Mouse (Mus musculus) induced T-regulatory cell, adult 2 months (primary cell): Measurements from ENCODE around the gene Lrpap1.
A peak's percentile ranks its signal among the peaks of the same experiment; 100 is the strongest.

Experiments used
- DNase-seq: peaks from one replicate; pipeline ENCODE4 v3.0.0-alpha.2; 2012; ENCODE audit warnings: low read depth

Lrpap1 gene

GRCm38 (mm10) chr5:35104960-35105921 lies at the start of gene Lrpap1:
Lrpap1 (minus strand) TSS chr5:35105766.
- peak; percentile 95 for DNase-seq

- DNase-seq: no peak
Measured at GRCm38 (mm10) chr5:35149939-35150338, 44.4 kb upstream of the Lrpap1 start.

- DNase-seq: no peak
Measured at GRCm38 (mm10) chr5:35149526-35149925, 44.0 kb upstream of the Lrpap1 start.

GRCm38 (mm10) chr5:35147963-35148767 lies 42.6 kb upstream of the Lrpap1 start:
- no peak for DNase-seq

- no peak for DNase-seq
Measured at GRCm38 (mm10) chr5:35147155-35147962, 41.8 kb upstream of the Lrpap1 start.

GRCm38 (mm10) chr5:35146747-35147146 lies 41.2 kb upstream of the Lrpap1 start:
- DNase-seq: no peak

- DNase-seq: no peak
Measured at GRCm38 (mm10) chr5:35144716-35145115, 39.1 kb upstream of the Lrpap1 start.

GRCm38 (mm10) chr5:35143460-35144245 lies 38.1 kb upstream of the Lrpap1 start:
- DNase-seq: no peak

- no peak for DNase-seq
Measured at GRCm38 (mm10) chr5:35142910-35143309, 37.3 kb upstream of the Lrpap1 start.

- no peak for DNase-seq
Measured at GRCm38 (mm10) chr5:35141316-35141715, 35.8 kb upstream of the Lrpap1 start.

GRCm38 (mm10) chr5:35138183-35138611 lies 32.6 kb upstream of the Lrpap1 start:
- no peak for DNase-seq

- DNase-seq: no peak
Measured at GRCm38 (mm10) chr5:35137510-35138182, 32.1 kb upstream of the Lrpap1 start.

GRCm38 (mm10) chr5:35135903-35136302 lies 30.3 kb upstream of the Lrpap1 start:
- DNase-seq: no peak

GRCm38 (mm10) chr5:35134286-35134685 lies 28.7 kb upstream of the Lrpap1 start:
- no peak for DNase-seq

- no peak for DNase-seq
Measured at GRCm38 (mm10) chr5:35133468-35133867, 27.9 kb upstream of the Lrpap1 start.

- DNase-seq: no peak
Measured at GRCm38 (mm10) chr5:35132278-35132980, 26.9 kb upstream of the Lrpap1 start.

GRCm38 (mm10) chr5:35131773-35132172 lies 26.2 kb upstream of the Lrpap1 start:
- DNase-seq: peak; percentile 74

GRCm38 (mm10) chr5:35131237-35131636 lies 25.7 kb upstream of the Lrpap1 start:
- DNase-seq: peak; percentile 5

GRCm38 (mm10) chr5:35129767-35130191 lies 24.2 kb upstream of the Lrpap1 start:
- no peak for DNase-seq

- no peak for DNase-seq
Measured at GRCm38 (mm10) chr5:35129208-35129607, 23.6 kb upstream of the Lrpap1 start.
